Mouse (Mus musculus) heart, embryonic 16.5 days (tissue): ENCODE results near the gene Taf5l. TPM values are rescaled to one million over a fixed set of nuclear protein-coding genes. Genes with fewer than 3 reads are reported as not detected.
"Not testable (repeated sequence)": the region's sequence is repeated elsewhere in the genome, so short reads cannot be mapped to it uniquely, and the experiment has no call there.

Experiments
- ATAC-seq: fragments of 200-750 bp; cut with Nextera tagmentation; replicated peaks from 2 replicates; pipeline ENCODE4 v1.8.0; 2017; ENCODE audit warnings: moderate number of reproducible peaks; ENCODE audit not compliant: insufficient read depth, low FRiP score; ENCODE audit errors: extremely low read depth
- H3K27ac ChIP-seq: fragments of 300-500 bp; sonication (generic); 2 replicates; pipeline ENCODE4 v1.5.1; 2014; ENCODE audit warnings: mild to moderate bottlenecking, low read length, control low read depth, moderate library complexity
- H3K27me3 ChIP-seq: fragments of 300-500 bp; sonication (generic); 2 replicates; pipeline ENCODE4 v1.6.1; 2014; ENCODE audit warnings: low read length, mixed read lengths; ENCODE audit not compliant: control insufficient read depth, insufficient read depth
- H3K36me3 ChIP-seq: fragments of 300-500 bp; sonication (generic); 2 replicates; pipeline ENCODE4 v1.6.1; 2014; ENCODE audit not compliant: control insufficient read depth, insufficient read depth
- H3K4me1 ChIP-seq: fragments of 300-500 bp; sonication (generic); 2 replicates; pipeline ENCODE4 v1.6.1; 2014; ENCODE audit warnings: low read length, mixed read lengths; ENCODE audit not compliant: control insufficient read depth, insufficient read depth
- H3K4me2 ChIP-seq: fragments of 300-500 bp; sonication (generic); 2 replicates; pipeline ENCODE4 v1.6.1; 2014; ENCODE audit warnings: low read depth, mild to moderate bottlenecking, control low read depth, low read length
- H3K4me3 ChIP-seq: fragments of 300-500 bp; sonication (generic); 2 replicates; pipeline ENCODE4 v1.5.1; 2014; ENCODE audit warnings: mild to moderate bottlenecking, control low read depth, low read length
- H3K9ac ChIP-seq: fragments of 300-500 bp; sonication (generic); 2 replicates; pipeline ENCODE4 v1.6.1; 2014; ENCODE audit warnings: low read length, control low read depth
- H3K9me3 ChIP-seq: fragments of 300-500 bp; sonication (generic); replicated peaks from 2 replicates; pipeline ENCODE4 v1.6.1; 2016; ENCODE audit warnings: low read length; ENCODE audit not compliant: control insufficient read depth
- WGBS: fragments of 180-500 bp; shearing (Covaris S2); extraction: QIAGEN DNeasy Blood & Tissue Kit; methylation state at CpG from one replicate; pipeline ENCODE4 v1.1.7; 2014; 5-methylcytosine and 5-hydroxymethylcytosine counted together
- polyA plus RNA-seq: library from polyadenylated mRNA; unstranded; fragments of >200 nt; fragmentation: Nextera tagmentation; extraction: Ambion mirVana; gene quantifications from 2 replicates; pipeline ENCODE4 v1.2.1, GENCODE M21; 2015

Taf5l gene
- polyA plus RNA-seq, 1 experiment from 2014 or later = 27.9 TPM

DNA sequence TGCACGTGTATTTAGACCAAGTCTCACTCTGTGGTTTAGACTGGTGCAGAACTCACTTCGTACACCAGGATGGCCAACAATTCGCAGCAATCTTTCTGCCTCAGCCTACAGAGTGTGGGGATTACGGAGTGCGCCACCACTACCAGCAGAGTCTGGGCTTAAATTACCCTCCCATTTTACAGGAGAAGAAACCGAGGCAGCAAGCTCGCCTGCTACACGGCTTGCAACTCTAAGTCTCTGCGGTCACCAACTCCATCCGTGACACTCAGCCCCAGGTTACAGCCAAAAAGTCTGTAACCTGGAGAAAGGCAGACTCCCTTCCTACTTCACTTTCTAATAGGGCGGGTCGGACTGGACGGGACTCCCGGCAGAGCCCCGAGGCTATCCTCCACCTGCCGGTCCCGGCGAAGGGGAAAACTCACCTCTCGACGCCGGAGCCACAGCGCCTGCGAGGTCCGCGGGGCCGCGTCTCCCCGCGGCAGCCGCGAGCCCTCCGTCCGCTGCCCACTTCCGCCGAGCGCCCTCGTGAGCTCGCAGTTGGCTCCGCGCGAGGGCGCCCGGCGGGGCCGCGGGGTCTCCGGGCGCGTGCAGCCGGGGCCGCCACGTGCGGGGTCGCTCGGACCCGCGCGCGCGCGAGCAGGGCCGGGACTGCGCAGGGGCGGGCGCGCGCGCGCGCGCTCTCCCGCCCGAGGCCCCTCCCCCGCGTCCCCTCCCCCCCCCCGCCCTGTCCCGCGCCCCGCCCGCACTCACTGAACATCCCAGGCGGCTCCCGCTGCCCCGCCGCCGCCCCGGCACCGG lies 559 bp downstream of the Taf5l start:
- no peaks in the 10 kb centered on the region for H3K27me3 ChIP-seq
- peak overlapping the region; percentile 93 for H3K4me3 ChIP-seq
- peak overlapping the region; percentile 91 for H3K9ac ChIP-seq
- WGBS = under 1% methylated on average over 70 of the region's 87 CpGs
- peaks cover 11% of the 10 kb centered on the region for H3K36me3 ChIP-seq
- peak; percentile 86 for ATAC-seq
- H3K4me2 ChIP-seq = peak overlapping the region; percentile 72
- no peaks in the 10 kb centered on the region for H3K9me3 ChIP-seq
- peak overlapping the region; percentile 88 for H3K27ac ChIP-seq
- peaks cover 22% of the 10 kb centered on the region for H3K4me1 ChIP-seq

DNA sequence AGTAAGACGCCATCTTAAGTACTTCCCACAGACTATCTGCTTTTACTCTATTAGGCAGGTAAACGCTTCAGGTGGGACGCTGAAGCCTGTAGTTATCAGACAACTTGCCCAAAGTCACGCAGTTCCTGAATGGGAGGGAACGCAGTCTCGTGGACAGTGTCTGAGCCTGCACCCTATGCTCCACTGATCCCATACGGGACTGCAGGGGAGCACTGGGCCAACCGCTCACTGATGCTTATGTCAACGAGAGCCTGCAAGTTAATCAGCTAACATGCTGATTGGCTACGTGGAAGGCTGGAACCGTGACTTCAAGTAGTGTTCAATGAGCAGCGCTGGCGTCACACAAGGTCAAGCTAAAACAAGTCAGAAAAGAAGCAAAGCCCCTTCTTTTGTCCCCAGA lies 1.4 kb downstream of the Taf5l start:
- peaks cover 8% of the 10 kb centered on the region for H3K36me3 ChIP-seq
- peak overlapping the region; percentile 93 for H3K4me3 ChIP-seq
- no peaks in the 10 kb centered on the region for H3K9me3 ChIP-seq
- H3K27me3 ChIP-seq = no peaks in the 10 kb centered on the region
- H3K27ac ChIP-seq = peak overlapping the region; percentile 18; the same call in 1 of the 2 replicates
- H3K4me2 ChIP-seq = peak overlapping the region; percentile 72
- ATAC-seq = no peak; the same call in 1 of the 2 replicates
- H3K4me1 ChIP-seq = peaks cover 22% of the 10 kb centered on the region
- WGBS = 23% methylated on average over 13 of the region's 13 CpGs
- peak overlapping the region; percentile 91 for H3K9ac ChIP-seq

DNA sequence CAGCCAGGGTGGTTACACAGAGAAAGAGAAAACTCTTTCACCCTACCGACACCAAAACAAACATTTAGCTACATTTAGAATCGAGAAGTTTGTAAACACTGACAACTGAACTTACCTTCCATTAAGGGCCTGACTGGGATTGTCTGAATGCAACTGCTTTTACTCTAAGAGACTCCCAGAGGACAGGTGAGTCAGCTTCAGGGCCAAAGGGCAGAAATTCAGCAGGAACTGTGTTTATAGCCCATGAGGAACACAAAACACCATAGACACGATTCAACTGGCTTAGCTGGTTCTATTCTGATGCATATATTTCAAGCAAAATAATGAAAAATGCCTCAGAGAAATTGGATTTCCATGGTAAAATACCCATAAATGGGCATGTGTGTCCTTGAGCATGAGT lies 6.4 kb downstream of the Taf5l start:
- Histone ChIP-seq H3K9me3 (no peaks in the 10 kb centered on the region), H3K4me3 (no peak overlapping the region), H3K9ac (no peak overlapping the region), H3K4me2 (no peak overlapping the region), H3K4me1 (peaks cover 19% of the 10 kb centered on the region), H3K36me3 (no peaks in the 10 kb centered on the region), H3K27me3 (no peaks in the 10 kb centered on the region), H3K27ac (no peak overlapping the region)
- ATAC-seq = no peak
- WGBS = 82% methylated on average over 3 of the region's 3 CpGs

DNA sequence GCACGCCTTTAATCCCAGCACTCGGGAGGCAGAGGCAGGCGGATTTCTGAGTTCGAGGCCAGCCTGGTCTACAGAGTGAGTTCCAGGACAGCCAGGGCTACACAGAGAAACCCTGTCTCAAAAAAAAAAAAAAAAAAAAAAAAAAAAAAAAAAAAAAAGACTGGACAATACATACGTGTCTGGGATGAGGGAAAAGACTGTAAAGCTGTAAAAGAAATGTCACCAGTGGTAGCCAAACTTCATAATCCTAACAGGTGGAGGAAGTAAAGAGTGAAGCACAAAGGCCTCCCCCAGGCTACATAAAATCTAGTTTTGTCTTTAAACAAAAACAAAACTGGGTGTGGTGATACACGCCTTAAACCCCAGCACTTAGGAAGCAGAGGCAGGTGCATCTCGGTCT lies 6.9 kb downstream of the Taf5l start:
- not testable (repeated sequence) for H3K27me3 ChIP-seq, H3K4me2 ChIP-seq, ATAC-seq, H3K4me3 ChIP-seq, H3K9me3 ChIP-seq, H3K36me3 ChIP-seq, H3K9ac ChIP-seq, H3K27ac ChIP-seq
- 91% methylated on average over 7 of the region's 7 CpGs for WGBS
- H3K4me1 ChIP-seq = peaks cover 15% of the 10 kb centered on the region

DNA sequence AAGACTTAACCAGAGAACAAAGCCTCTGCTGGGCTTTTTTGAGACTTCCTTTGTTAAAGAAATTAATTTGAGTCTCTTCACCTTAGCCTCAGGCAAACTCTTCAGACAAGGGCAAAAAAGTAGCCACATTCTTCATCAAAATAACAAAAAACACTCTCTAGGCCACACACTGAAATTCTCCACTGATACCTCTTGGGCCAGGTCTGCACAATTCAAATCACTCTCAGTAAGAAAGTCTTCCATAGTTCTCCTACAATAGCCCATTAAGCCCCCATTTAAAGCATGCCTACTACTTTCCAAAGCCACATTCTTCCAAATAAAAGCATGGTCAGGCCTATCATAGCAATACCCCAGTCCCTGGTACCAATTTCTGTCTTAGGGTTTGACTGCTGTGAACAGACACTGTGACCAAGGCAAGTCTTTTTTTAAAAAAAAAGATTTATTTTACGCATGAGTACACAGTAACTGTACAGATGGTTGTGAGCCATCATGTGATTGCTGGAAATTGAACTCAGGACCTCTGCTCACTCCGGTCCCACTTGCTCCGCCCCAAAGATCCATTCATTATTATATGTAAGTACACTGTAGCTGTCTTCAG lies 9.1 kb downstream of the Taf5l start:
- Histone ChIP-seq H3K4me1 (peaks cover 8% of the 10 kb centered on the region), H3K9ac (no peak overlapping the region), H3K27me3 (no peaks in the 10 kb centered on the region), H3K9me3 (no peaks in the 10 kb centered on the region), H3K4me2 (no peak overlapping the region), H3K27ac (peak overlapping the region; percentile 57), H3K4me3 (no peak overlapping the region), H3K36me3 (peaks cover 18% of the 10 kb centered on the region)
- ATAC-seq = no peak
- 97% methylated on average over 3 of the region's 3 CpGs for WGBS

DNA sequence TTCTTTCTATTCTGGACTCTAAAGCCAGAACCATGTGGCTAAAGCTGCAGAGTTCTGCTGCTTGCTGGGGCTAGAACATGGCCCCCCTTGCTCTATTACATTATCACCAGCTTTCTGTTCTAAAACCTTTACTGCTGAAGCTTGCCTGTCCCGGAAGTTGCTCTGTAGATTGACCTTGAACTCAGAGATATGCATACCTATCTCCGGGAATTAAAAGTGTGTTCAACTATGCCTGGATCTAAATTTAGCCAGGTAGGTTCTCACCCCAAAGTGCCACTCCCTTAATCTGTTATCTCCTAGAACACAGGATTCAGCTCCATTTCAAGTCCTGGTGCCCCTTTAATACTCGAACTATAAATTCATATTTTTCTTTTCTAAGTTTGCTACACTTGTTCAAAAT lies 9.6 kb downstream of the Taf5l start:
- H3K9ac ChIP-seq = no peak overlapping the region; the same call in 1 of the 2 replicates
- peaks cover 23% of the 10 kb centered on the region for H3K36me3 ChIP-seq
- no peak overlapping the region for H3K4me3 ChIP-seq
- H3K27me3 ChIP-seq = no peaks in the 10 kb centered on the region
- ATAC-seq = no peak
- no peaks in the 10 kb centered on the region for H3K9me3 ChIP-seq
- WGBS = 38% methylated on average over 3 of the region's 3 CpGs
- peak overlapping the region; percentile 42 for H3K4me2 ChIP-seq
- peak overlapping the region; percentile 57 for H3K27ac ChIP-seq
- H3K4me1 ChIP-seq = peaks cover 8% of the 10 kb centered on the region

DNA sequence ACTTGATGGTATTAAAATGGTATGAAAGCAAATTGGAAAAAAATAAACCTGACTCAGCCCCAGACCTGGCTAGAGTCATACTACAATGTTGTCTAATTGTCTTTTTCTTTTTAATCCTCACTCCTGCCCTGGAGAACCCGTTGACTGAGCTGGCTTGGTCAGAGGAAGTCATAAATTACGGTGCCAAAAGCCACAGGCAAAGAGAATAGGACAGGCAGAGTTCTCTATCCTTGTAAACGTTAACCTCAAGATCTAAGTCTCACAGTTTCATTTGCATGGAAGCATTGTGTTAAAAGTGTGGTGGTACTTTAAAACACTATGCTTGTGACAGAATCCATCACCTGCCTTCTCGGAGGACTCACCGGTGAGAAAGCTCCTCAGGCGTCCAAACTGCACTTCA lies 13.4 kb downstream of the Taf5l start:
- Histone ChIP-seq H3K4me3 (no peak overlapping the region), H3K27me3 (no peaks in the 10 kb centered on the region), H3K4me2 (no peak overlapping the region), H3K9me3 (no peaks in the 10 kb centered on the region), H3K9ac (no peak overlapping the region), H3K4me1 (peaks cover 8% of the 10 kb centered on the region), H3K36me3 (peaks cover 46% of the 10 kb centered on the region), H3K27ac (no peak overlapping the region)
- WGBS = 82% methylated on average over 6 of the region's 6 CpGs
- ATAC-seq = no peak

DNA sequence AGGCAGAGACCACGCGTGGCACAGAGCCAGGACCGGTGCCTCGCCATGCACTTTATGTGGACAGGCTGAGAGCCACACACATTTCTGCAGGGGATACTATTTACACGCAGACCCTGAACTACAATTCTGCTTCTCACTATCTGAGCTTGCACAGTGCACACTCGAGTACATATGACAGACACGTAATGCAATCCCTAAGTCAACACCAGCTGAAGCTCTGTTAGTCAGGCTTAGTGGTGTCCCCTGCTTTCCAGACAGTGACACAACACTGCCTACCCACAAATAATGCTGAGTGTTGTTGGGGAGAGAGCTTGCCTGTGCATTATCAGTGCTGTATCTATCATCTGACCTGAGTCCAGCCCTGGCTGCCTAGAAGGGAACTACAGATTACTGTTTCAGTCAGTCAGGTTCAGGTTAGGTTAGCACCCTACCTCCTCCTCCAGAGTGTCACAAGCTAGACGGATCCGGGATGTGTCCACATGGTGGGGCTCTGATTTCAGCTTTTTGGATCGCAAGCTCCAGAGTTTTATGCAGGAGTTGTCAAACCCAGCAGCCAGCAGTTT lies 18.6 kb downstream of the Taf5l start:
- no peaks in the 10 kb centered on the region for H3K9me3 ChIP-seq
- peaks cover 40% of the 10 kb centered on the region for H3K36me3 ChIP-seq
- H3K27me3 ChIP-seq = no peaks in the 10 kb centered on the region
- ATAC-seq = no peak
- peaks cover 6% of the 10 kb centered on the region for H3K4me1 ChIP-seq
- no peak overlapping the region for H3K9ac ChIP-seq
- no peak overlapping the region for H3K4me3 ChIP-seq
- 87% methylated on average over 10 of the region's 10 CpGs for WGBS
- no peak overlapping the region for H3K4me2 ChIP-seq
- no peak overlapping the region for H3K27ac ChIP-seq

DNA sequence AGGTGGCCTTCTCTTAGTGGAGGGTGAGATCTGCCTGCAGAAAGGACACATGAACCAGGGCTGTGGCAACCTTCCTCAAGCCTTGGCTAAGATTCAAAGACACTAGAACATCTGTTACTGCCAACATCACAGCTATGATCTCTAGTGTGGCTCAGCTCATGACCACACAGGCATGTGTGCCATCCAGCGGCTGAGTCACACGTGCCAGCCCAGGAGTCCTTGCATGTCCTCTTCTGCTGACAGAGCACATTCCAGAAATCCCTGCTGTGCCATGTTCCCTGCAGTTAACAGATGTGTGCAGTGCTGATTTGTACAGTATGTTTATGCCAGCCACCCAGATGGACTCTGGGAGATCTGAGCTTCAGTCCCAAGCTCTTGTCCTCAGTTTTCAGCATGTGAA lies 21.6 kb downstream of the Taf5l start:
- no peaks in the 10 kb centered on the region for H3K9me3 ChIP-seq
- 51% methylated on average over 2 of the region's 2 CpGs for WGBS
- H3K4me3 ChIP-seq = no peak overlapping the region
- H3K9ac ChIP-seq = no peak overlapping the region
- H3K36me3 ChIP-seq = peaks cover 34% of the 10 kb centered on the region
- no peak overlapping the region for H3K4me2 ChIP-seq
- peak overlapping the region; percentile 16; the same call in 1 of the 2 replicates for H3K27ac ChIP-seq
- no peaks in the 10 kb centered on the region for H3K27me3 ChIP-seq
- ATAC-seq = no peak; the same call in 1 of the 2 replicates
- H3K4me1 ChIP-seq = peaks cover 6% of the 10 kb centered on the region
